Mouse (Mus musculus) B cell, adult 2 months (primary cell): ENCODE data around the gene Rbbp5.
"Not testable (repeated sequence)": the region's sequence is repeated elsewhere in the genome, so short reads cannot be mapped to it uniquely, and the experiment has no call there.

Source experiments
- DNase-seq, 2 experiments: peaks; one replicate each; pipeline ENCODE4 v3.0.0; 2022

The Rbbp5 gene

GRCm38 (mm10) chr1:132476928-132477691, at the start of gene Rbbp5:
Gene Rbbp5 (plus strand): TSS chr1:132477365.
- DNase-seq, result peak; percentile 90 to 91

- DNase-seq, result no peak
Observed at GRCm38 (mm10) chr1:132430818-132431217, 46.3 kb upstream of the Rbbp5 start.

- no peak for DNase-seq
Observed at GRCm38 (mm10) chr1:132431716-132432115, 45.4 kb upstream of the Rbbp5 start.

GRCm38 (mm10) chr1:132433349-132433748, 43.8 kb upstream of the Rbbp5 start:
- no peak for DNase-seq

- DNase-seq, result no peak
Observed at GRCm38 (mm10) chr1:132434032-132434431, 43.1 kb upstream of the Rbbp5 start.

- DNase-seq, result no peak
Observed at GRCm38 (mm10) chr1:132436320-132436958, 40.7 kb upstream of the Rbbp5 start.

GRCm38 (mm10) chr1:132436960-132437359, 40.2 kb upstream of the Rbbp5 start:
- DNase-seq, result no peak

- no peak for DNase-seq
Observed at GRCm38 (mm10) chr1:132437389-132437788, 39.8 kb upstream of the Rbbp5 start.

GRCm38 (mm10) chr1:132440896-132441435, 36.2 kb upstream of the Rbbp5 start:
- peak in 1 of 2 experiments; percentile 8 for DNase-seq

GRCm38 (mm10) chr1:132449742-132450141, 27.4 kb upstream of the Rbbp5 start:
- no peak for DNase-seq

GRCm38 (mm10) chr1:132464651-132465050, 12.5 kb upstream of the Rbbp5 start:
- DNase-seq, result no peak

- DNase-seq, result no peak
Observed at GRCm38 (mm10) chr1:132468926-132469325, 8.2 kb upstream of the Rbbp5 start.

GRCm38 (mm10) chr1:132469519-132469918, 7.6 kb upstream of the Rbbp5 start:
- no peak for DNase-seq

- DNase-seq, result not testable (repeated sequence)
Observed at GRCm38 (mm10) chr1:132470031-132470430, 7.1 kb upstream of the Rbbp5 start.

GRCm38 (mm10) chr1:132471032-132471431, 6.1 kb upstream of the Rbbp5 start:
- no peak for DNase-seq

- no peak for DNase-seq
Observed at GRCm38 (mm10) chr1:132471499-132471898, 5.7 kb upstream of the Rbbp5 start.

GRCm38 (mm10) chr1:132472537-132472936, 4.6 kb upstream of the Rbbp5 start:
- DNase-seq, result peak; percentile 7 to 9

- DNase-seq, result no peak
Observed at GRCm38 (mm10) chr1:132474496-132474895, 2.7 kb upstream of the Rbbp5 start.

GRCm38 (mm10) chr1:132476575-132476927, 614 bp upstream of the Rbbp5 start:
- no peak for DNase-seq

GRCm38 (mm10) chr1:132479438-132479837, 2.3 kb downstream of the Rbbp5 start:
- no peak for DNase-seq

- no peak for DNase-seq
Observed at GRCm38 (mm10) chr1:132481619-132482018, 4.5 kb downstream of the Rbbp5 start.

GRCm38 (mm10) chr1:132483234-132483633, 6.1 kb downstream of the Rbbp5 start:
- no peak for DNase-seq

- no peak for DNase-seq
Observed at GRCm38 (mm10) chr1:132483759-132484158, 6.6 kb downstream of the Rbbp5 start.

- no peak for DNase-seq
Observed at GRCm38 (mm10) chr1:132500535-132500934, 23.4 kb downstream of the Rbbp5 start.
